Mouse (Mus musculus) lung, postnatal 0 days (tissue): Measurements from ENCODE around the gene Gm49339. TPM values are rescaled to one million over a fixed set of nuclear protein-coding genes. Genes with fewer than 3 reads are reported as not detected.
"Not testable (repeated sequence)": the region's sequence is repeated elsewhere in the genome, so short reads cannot be mapped to it uniquely, and the experiment has no call there.

ENCODE experiments used
- ATAC-seq: fragments of 200-750 bp; cut with Nextera tagmentation; 2 replicates; pipeline ENCODE4 v1.8.0; 2017; ENCODE audit warnings: moderate library complexity
- DNase-seq: peaks from one replicate; pipeline ENCODE4 v3.0.0-alpha.2; 2016; ENCODE audit warnings: low spot score
- H3K27ac ChIP-seq: fragments of 300-500 bp; sonication (generic); 2 replicates; pipeline ENCODE4 v1.5.1; 2014; ENCODE audit warnings: antibody characterized with exemption, mild to moderate bottlenecking, low read length, mixed read lengths
- H3K27me3 ChIP-seq: fragments of 300-500 bp; sonication (generic); replicated peaks from 2 replicates; pipeline ENCODE4 v1.6.1; 2014; ENCODE audit warnings: low read length, mixed read lengths; ENCODE audit not compliant: insufficient read depth
- H3K36me3 ChIP-seq: fragments of 300-500 bp; sonication (generic); 2 replicates; pipeline ENCODE4 v1.6.1; 2014; ENCODE audit warnings: low read length, mixed read lengths; ENCODE audit not compliant: insufficient read depth
- H3K4me1 ChIP-seq: fragments of 300-500 bp; sonication (generic); 2 replicates; pipeline ENCODE4 v1.6.1; 2014; ENCODE audit warnings: antibody characterized with exemption, low read depth, low read length, mixed read lengths; ENCODE audit not compliant: insufficient read depth
- H3K4me2 ChIP-seq: fragments of 300-500 bp; sonication (generic); replicated peaks from 2 replicates; pipeline ENCODE4 v1.6.1; 2014; ENCODE audit warnings: low read depth, mild to moderate bottlenecking, low read length, moderate library complexity, mixed read lengths
- H3K4me3 ChIP-seq: fragments of 300-500 bp; sonication (generic); 2 replicates; pipeline ENCODE4 v1.5.1; 2014; ENCODE audit warnings: low read depth, low read length
- H3K9ac ChIP-seq: fragments of 300-500 bp; sonication (generic); replicated peaks from 2 replicates; pipeline ENCODE4 v1.6.1; 2014; ENCODE audit warnings: low read depth, mild to moderate bottlenecking
- H3K9me3 ChIP-seq: fragments of 300-500 bp; sonication (generic); 2 replicates; pipeline ENCODE4 v1.6.1; 2016; ENCODE audit warnings: low read length, mixed read lengths
- CTCF ChIP-seq: IDR thresholded peaks from 2 replicates; pipeline ENCODE4 v1.5.1; 2016; ENCODE audit warnings: antibody characterized with exemption, mild to moderate bottlenecking
- EP300 ChIP-seq: IDR thresholded peaks from 2 replicates; pipeline ENCODE4 v1.6.1; 2016; ENCODE audit warnings: antibody characterized with exemption, mild to moderate bottlenecking, control low read depth
- WGBS: fragments of 180-500 bp; shearing (Covaris S2); extraction: QIAGEN DNeasy Blood & Tissue Kit; methylation state at CpG from one replicate; pipeline ENCODE4 v1.1.7; 2014; 5-methylcytosine and 5-hydroxymethylcytosine counted together
- polyA plus RNA-seq: library from polyadenylated mRNA; unstranded; fragments of >200 nt; fragmentation: Nextera tagmentation; extraction: Ambion mirVana; gene quantifications from 2 replicates; pipeline ENCODE4 v1.2.1, GENCODE M21; 2015

The Gm49339 gene
- polyA plus RNA-seq: 7.3 and 7.6 TPM in 2 replicates

GRCm38 (mm10) chr10:51480397-51480796 is at the start of gene Gm49339, which contains the start of gene Lilr4b:
TSS of gene Gm49339 (plus strand) at chr10:51480612.
TSS of gene Lilr4b (plus strand) at chr10:51480632.
- not testable (repeated sequence) for H3K4me1 ChIP-seq, DNase-seq, H3K9me3 ChIP-seq, H3K27ac ChIP-seq, H3K9ac ChIP-seq, H3K4me2 ChIP-seq, H3K4me3 ChIP-seq, H3K36me3 ChIP-seq, H3K27me3 ChIP-seq
- WGBS: 61% methylated on average over 1 of the region's 3 CpGs
- peak; percentile 54 for ATAC-seq

- no peaks in the 10 kb centered on the region for H3K36me3 ChIP-seq
- H3K9me3 ChIP-seq: no peaks in the 10 kb centered on the region
- no peak overlapping the region for H3K27ac ChIP-seq
- H3K4me3 ChIP-seq: no peak overlapping the region
- TF ChIP-seq CTCF (no peak), EP300 (no peak)
- no peak for DNase-seq
- H3K9ac ChIP-seq: no peak overlapping the region
- no peaks in the 10 kb centered on the region for H3K27me3 ChIP-seq
- H3K4me1 ChIP-seq: no peaks in the 10 kb centered on the region
- no peak overlapping the region for H3K4me2 ChIP-seq
- no peak for ATAC-seq
These were observed 47.5 kb upstream of the Gm49339 start for GRCm38 (mm10) chr10:51432940-51433339.

- Histone ChIP-seq H3K4me1 (no peaks in the 10 kb centered on the region), H3K9ac (no peak overlapping the region), H3K4me3 (no peak overlapping the region), H3K9me3 (no peaks in the 10 kb centered on the region), H3K27me3 (no peaks in the 10 kb centered on the region), H3K4me2 (no peak overlapping the region), H3K36me3 (no peaks in the 10 kb centered on the region), H3K27ac (no peak overlapping the region)
- ATAC-seq (no peak), DNase-seq (no peak)
- no peak for TF ChIP-seq CTCF
- TF ChIP-seq EP300: no peak
- WGBS: 70% methylated on average over 3 of the region's 3 CpGs
These were observed 44.7 kb upstream of the Gm49339 start for GRCm38 (mm10) chr10:51435684-51436083.

GRCm38 (mm10) chr10:51451610-51452009 is 28.8 kb upstream of the Gm49339 start:
- Histone ChIP-seq H3K27ac (no peak overlapping the region), H3K4me3 (no peak overlapping the region), H3K9me3 (no peaks in the 10 kb centered on the region), H3K9ac (no peak overlapping the region), H3K4me2 (no peak overlapping the region), H3K4me1 (no peaks in the 10 kb centered on the region), H3K27me3 (no peaks in the 10 kb centered on the region), H3K36me3 (no peaks in the 10 kb centered on the region)
- ATAC-seq (no peak), DNase-seq (peak; percentile 3)
- WGBS: 70% methylated on average over 4 of the region's 4 CpGs
- TF ChIP-seq CTCF (no peak), EP300 (no peak)

- no peaks in the 10 kb centered on the region for H3K36me3 ChIP-seq
- H3K4me1 ChIP-seq: no peaks in the 10 kb centered on the region
- no peak for TF ChIP-seq EP300
- no peak for TF ChIP-seq CTCF
- no peaks in the 10 kb centered on the region for H3K27me3 ChIP-seq
- H3K4me3 ChIP-seq: no peak overlapping the region
- no peak overlapping the region for H3K27ac ChIP-seq
- no peak overlapping the region for H3K4me2 ChIP-seq
- peak; percentile 41 for DNase-seq
- no peaks in the 10 kb centered on the region for H3K9me3 ChIP-seq
- WGBS: 64% methylated on average over 1 of the region's 1 CpGs
- H3K9ac ChIP-seq: no peak overlapping the region
- 0 out of 2 replicates have a peak, but pooled peaks have one; percentile 17 for ATAC-seq
These were observed 26.7 kb upstream of the Gm49339 start for GRCm38 (mm10) chr10:51453616-51454298.

GRCm38 (mm10) chr10:51454365-51454764 is 26.0 kb upstream of the Gm49339 start:
- DNase-seq: peak; percentile 28
- no peak for ATAC-seq
- WGBS: 28% methylated on average over 1 of the region's 1 CpGs

More at GRCm38 (mm10) chr10:51454365-51454764, 26.0 kb upstream of the Gm49339 start:
- H3K4me1 ChIP-seq: no peaks in the 10 kb centered on the region
- no peak overlapping the region for H3K4me2 ChIP-seq
- no peaks in the 10 kb centered on the region for H3K36me3 ChIP-seq
- no peaks in the 10 kb centered on the region for H3K9me3 ChIP-seq
- H3K9ac ChIP-seq: no peak overlapping the region
- no peak overlapping the region for H3K27ac ChIP-seq
- H3K4me3 ChIP-seq: no peak overlapping the region
- H3K27me3 ChIP-seq: no peaks in the 10 kb centered on the region
- TF ChIP-seq EP300: no peak
- TF ChIP-seq CTCF: no peak
